Mouse (Mus musculus) G1E (cell line): Measurements from ENCODE around the gene Vax1. TPM values are rescaled to one million over a fixed set of nuclear protein-coding genes. Genes with fewer than 3 reads are reported as not detected.

Experiments used
- ATAC-seq: 2 replicates; pipeline ENCODE4 v1.8.0; 2016; ENCODE audit warnings: mild to moderate bottlenecking; ENCODE audit not compliant: insufficient number of reproducible peaks, poor library complexity, low FRiP score, severe bottlenecking; ENCODE audit errors: extremely low read depth
- DNase-seq: peaks from one replicate; pipeline ENCODE4 v3.0.0; 2012; ENCODE audit warnings: low spot score
- H3K27me3 ChIP-seq: 2 replicates; pipeline ENCODE4 v1.6.1; 2012; ENCODE audit warnings: mild to moderate bottlenecking, low read length, inconsistent platforms; ENCODE audit not compliant: insufficient read depth
- H3K36me3 ChIP-seq: replicated peaks from 2 replicates; pipeline ENCODE3; 2012; ENCODE audit warnings: mild to moderate bottlenecking, inconsistent platforms
- H3K4me1 ChIP-seq: 2 replicates; pipeline ENCODE4 v1.6.1; 2012; ENCODE audit warnings: low read depth, low read length, inconsistent platforms, mixed read lengths; ENCODE audit not compliant: insufficient read depth
- H3K4me3 ChIP-seq: 2 replicates; pipeline ENCODE4 v1.5.1; 2012; ENCODE audit warnings: low read depth, mild to moderate bottlenecking, inconsistent platforms, low read length, moderate library complexity, mixed read lengths
- H3K9me3 ChIP-seq: replicated peaks from 2 replicates; pipeline ENCODE4 v1.6.1; 2012; ENCODE audit warnings: inconsistent platforms
- CTCF ChIP-seq: IDR thresholded peaks from 2 replicates; pipeline ENCODE4 v1.5.1; 2012; ENCODE audit warnings: low read depth, low read length, inconsistent platforms, mixed read lengths
- GATA1 ChIP-seq: IDR thresholded peaks from 2 replicates; pipeline ENCODE4 v1.6.1; 2012; ENCODE audit warnings: borderline replicate concordance, low read length, inconsistent platforms, mixed read lengths
- GATA2 ChIP-seq: IDR thresholded peaks from 2 replicates; pipeline ENCODE4 v1.6.1; 2012; ENCODE audit warnings: low read depth, low read length, inconsistent platforms, borderline replicate concordance
- POLR2AphosphoS5 ChIP-seq: IDR thresholded peaks from 2 replicates; pipeline ENCODE4 v1.6.1; 2012; ENCODE audit warnings: low read depth, low read length, inconsistent platforms; ENCODE audit not compliant: insufficient replicate concordance
- TAL1 ChIP-seq: conservative IDR thresholded peaks from 2 replicates; pipeline ENCODE4 v1.6.1; 2012; ENCODE audit warnings: low read depth, low read length, inconsistent platforms, mixed read lengths
- polyA plus RNA-seq: library from polyadenylated mRNA; stranded (reverse); fragments of >175 nt; gene quantifications from 2 replicates; pipeline ENCODE4 v1.2.3, GENCODE M21; 2012
- total RNA-seq, 2 experiments: library from RNA; stranded (forward) in 1 of 2; stranded (reverse) in 1 of 2; fragments of 200-1000 nt in 1 of 2; fragments of >200 nt in 1 of 2; fragmentation: Nextera tagmentation in 1 of 2; gene quantifications; 2 replicates each; pipeline ENCODE4 v1.2.3; 2014 to 2017

Vax1 gene
- total RNA-seq (2014; fragmentation: Nextera tagmentation): not detected in 2 replicates
- total RNA-seq (2017): not detected in 2 replicates
- polyA plus RNA-seq: not detected in 2 replicates

- Histone ChIP-seq H3K9me3 (peaks cover 6% of the 10 kb centered on the region), H3K36me3 (no peaks in the 10 kb centered on the region), H3K4me1 (no peaks in the 10 kb centered on the region; the same call in 1 of the 2 replicates), H3K27me3 (peaks cover 21% of the 10 kb centered on the region; the same call in 1 of the 2 replicates), H3K4me3 (no peak within 1 kb of the TSS)
- DNase-seq: no peak
- ATAC-seq: no peak
- TF ChIP-seq CTCF: no peak
Observed at GRCm38 (mm10) chr19:59169936-59170765, at the start of gene Vax1. Gene Vax1, minus strand, starts transcription at chr19:59170056.

GRCm38 (mm10) chr19:59218991-59219390, 49.1 kb upstream of the Vax1 start, which contains the start of gene Kcnk18:
Gene Kcnk18, plus strand, starts transcription at chr19:59219214.
- Histone ChIP-seq H3K9me3 (no peaks in the 10 kb centered on the region), H3K4me3 (no peak within 1 kb of the TSS), H3K4me1 (no peaks in the 10 kb centered on the region), H3K27me3 (peaks cover 3% of the 10 kb centered on the region), H3K36me3 (no peaks in the 10 kb centered on the region)
- no peak for ATAC-seq
- TF ChIP-seq POLR2AphosphoS5: no peak
- TF ChIP-seq GATA1: no peak
- no peak for TF ChIP-seq TAL1
- no peak for TF ChIP-seq CTCF
- TF ChIP-seq GATA2: no peak
- no peak for DNase-seq

GRCm38 (mm10) chr19:59216891-59217290, 47.0 kb upstream of the Vax1 start:
- ATAC-seq: no peak
- H3K27me3 ChIP-seq: peaks cover 3% of the 10 kb centered on the region
- no peaks in the 10 kb centered on the region for H3K36me3 ChIP-seq
- no peaks in the 10 kb centered on the region for H3K4me1 ChIP-seq
- TF ChIP-seq CTCF (no peak), GATA1 (no peak), POLR2AphosphoS5 (no peak), TAL1 (no peak), GATA2 (no peak)
- no peak overlapping the region for H3K4me3 ChIP-seq
- no peaks in the 10 kb centered on the region for H3K9me3 ChIP-seq
- DNase-seq: no peak

GRCm38 (mm10) chr19:59208986-59209385, 39.1 kb upstream of the Vax1 start:
- Histone ChIP-seq H3K4me1 (no peaks in the 10 kb centered on the region), H3K36me3 (no peaks in the 10 kb centered on the region), H3K9me3 (no peaks in the 10 kb centered on the region), H3K27me3 (no peaks in the 10 kb centered on the region), H3K4me3 (no peak overlapping the region)
- ATAC-seq (no peak), DNase-seq (no peak)
- no peak for TF ChIP-seq TAL1
- no peak for TF ChIP-seq CTCF
- TF ChIP-seq GATA1: no peak
- TF ChIP-seq POLR2AphosphoS5: no peak
- no peak for TF ChIP-seq GATA2

GRCm38 (mm10) chr19:59208475-59208874, 38.6 kb upstream of the Vax1 start:
- ATAC-seq (no peak), DNase-seq (peak; percentile 39)
- H3K36me3 ChIP-seq: no peaks in the 10 kb centered on the region
- no peaks in the 10 kb centered on the region for H3K9me3 ChIP-seq
- no peak overlapping the region for H3K4me3 ChIP-seq
- no peaks in the 10 kb centered on the region for H3K27me3 ChIP-seq
- TF ChIP-seq CTCF (peak; percentile 34), TAL1 (no peak)
- H3K4me1 ChIP-seq: no peaks in the 10 kb centered on the region

- TF ChIP-seq GATA1 (no peak), TAL1 (no peak), CTCF (peak; percentile 89), GATA2 (no peak), POLR2AphosphoS5 (no peak)
- peak; percentile 15; the same call in 1 of the 2 replicates for ATAC-seq
- peaks cover 9% of the 10 kb centered on the region for H3K9me3 ChIP-seq
- no peak overlapping the region for H3K4me3 ChIP-seq
- peaks cover 7% of the 10 kb centered on the region; the same call in 1 of the 2 replicates for H3K27me3 ChIP-seq
- H3K36me3 ChIP-seq: no peaks in the 10 kb centered on the region
- no peaks in the 10 kb centered on the region for H3K4me1 ChIP-seq
- DNase-seq: peak; percentile 42
Observed at GRCm38 (mm10) chr19:59198161-59198560, 28.3 kb upstream of the Vax1 start.

GRCm38 (mm10) chr19:59196111-59196666, 26.3 kb upstream of the Vax1 start:
- ATAC-seq (no peak), DNase-seq (no peak)
- TF ChIP-seq TAL1 (no peak), CTCF (no peak), GATA1 (no peak), POLR2AphosphoS5 (no peak), GATA2 (no peak)
- H3K36me3 ChIP-seq: no peaks in the 10 kb centered on the region
- peaks cover 7% of the 10 kb centered on the region; the same call in 1 of the 2 replicates for H3K27me3 ChIP-seq
- H3K4me1 ChIP-seq: no peaks in the 10 kb centered on the region
- no peak overlapping the region for H3K4me3 ChIP-seq
- H3K9me3 ChIP-seq: peaks cover 7% of the 10 kb centered on the region
